Mouse (Mus musculus) neutrophil, adult 65 days (primary cell): ENCODE data around the gene Olfr139. TPM values are rescaled to one million over a fixed set of nuclear protein-coding genes. Genes with fewer than 3 reads are reported as not detected.

ENCODE experiments used
- total RNA-seq: library from RNA; stranded (reverse); gene quantifications from 2 replicates; pipeline ENCODE4 v1.2.4, GENCODE M21; 2023

Gene Olfr139
- not detected in 2 replicates for total RNA-seq

GRCm38 (mm10) chr11:74056451-74056850 lies at the start of gene Olfr139, which contains the start of gene Olfr399:
Gene Olfr139, minus strand, starts transcription at chr11:74056551.
Gene Olfr399, minus strand, starts transcription at chr11:74056615.

GRCm38 (mm10) chr11:74069655-74070054 lies 13.3 kb upstream of the Olfr139 start, which contains the start of gene Zfp616:
Gene Zfp616, plus strand, starts transcription at chr11:74069955.

Other genes starting within 250 kb of the Olfr139 start
- gene Olfr392, start 239.5 kb downstream of the Olfr139 start, total RNA-seq, result not detected in 2 replicates
- gene Olfr393, start 205.1 kb downstream of the Olfr139 start, total RNA-seq, result not detected in 2 replicates
- gene Olfr394, start 165.8 kb downstream of the Olfr139 start, total RNA-seq, result not detected in 2 replicates
- gene Olfr395, start 147.3 kb downstream of the Olfr139 start, total RNA-seq, result not detected in 2 replicates
- not detected in 2 replicates for gene Olfr23, start 119.9 kb downstream of the Olfr139 start, total RNA-seq
- gene Olfr397, start 95.7 kb downstream of the Olfr139 start, total RNA-seq, result not detected in 2 replicates
- not detected in 2 replicates for gene Olfr398, start 66.1 kb downstream of the Olfr139 start, total RNA-seq
- not detected in 2 replicates for gene Olfr399, start 64 bp upstream of the Olfr139 start, total RNA-seq
- not detected in 2 replicates for gene Zfp616, start 13.4 kb upstream of the Olfr139 start, total RNA-seq
- gene Olfr401, start 57.2 kb upstream of the Olfr139 start, total RNA-seq, result not detected in 2 replicates
- gene Olfr402, start 97.0 kb upstream of the Olfr139 start, total RNA-seq, result not detected in 2 replicates
- gene Olfr403, start 129.7 kb upstream of the Olfr139 start, total RNA-seq, result not detected in 2 replicates
- gene Olfr43, start 154.8 kb upstream of the Olfr139 start, total RNA-seq, result not detected in 2 replicates
- not detected in 2 replicates for gene Olfr406, start 203.3 kb upstream of the Olfr139 start, total RNA-seq
- not detected in 2 replicates for gene Olfr59, start 227.2 kb upstream of the Olfr139 start, total RNA-seq